Mouse (Mus musculus): Measurements from ENCODE around the gene Abcg5.

GRCm38 (mm10) chr17:84628611-84629010 lies 54.2 kb downstream of the Abcg5 start:
- TF ChIP-seq POLR2A (IDR thresholded peaks at IDR 0.05; ENCODE audit: insufficient read depth, low read depth, low read length) = no peak
- TF ChIP-seq EP300 (IDR thresholded peaks at IDR 0.05; ENCODE audit: insufficient read depth, low read depth, low read length) = no peak
